Mouse (Mus musculus): ENCODE measurements around the gene Cuta.

The Cuta gene

DNA sequence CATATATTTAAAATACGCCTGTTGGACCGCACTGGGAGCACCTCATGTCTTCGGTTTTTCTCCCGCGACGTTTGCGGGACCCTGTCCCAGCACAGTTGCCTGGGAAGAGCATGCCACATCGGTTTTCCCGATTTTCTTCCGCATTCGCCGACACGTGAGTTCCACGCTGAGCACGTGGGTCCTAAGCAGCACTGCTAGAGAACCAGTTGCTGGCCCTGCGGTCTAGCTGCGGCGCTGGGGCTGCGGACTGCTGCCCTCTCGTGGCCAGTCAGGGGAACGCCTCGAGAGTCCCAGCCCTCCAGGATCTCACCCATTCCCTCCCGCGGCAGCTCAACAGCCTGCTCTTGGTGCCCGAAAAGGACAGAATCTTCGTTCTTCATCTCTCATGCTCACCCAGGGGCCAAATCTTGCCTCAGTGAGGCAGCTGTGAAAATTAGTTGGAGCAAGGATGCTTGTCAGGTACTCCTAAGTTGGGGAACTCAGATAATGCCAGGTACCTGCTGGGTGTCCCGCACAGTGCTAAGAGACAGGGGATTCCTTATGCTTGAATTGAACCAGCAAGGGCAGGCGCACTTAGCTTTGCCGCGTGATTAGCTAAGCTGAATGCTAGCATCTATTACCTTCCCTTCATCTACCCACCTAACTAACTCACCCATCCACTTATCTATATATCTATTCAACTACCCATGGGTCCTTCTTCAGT, 53.2 kb downstream of the Cuta start:
- DNase-seq (ENCODE audit: low spot score) = peak; percentile 87

DNA sequence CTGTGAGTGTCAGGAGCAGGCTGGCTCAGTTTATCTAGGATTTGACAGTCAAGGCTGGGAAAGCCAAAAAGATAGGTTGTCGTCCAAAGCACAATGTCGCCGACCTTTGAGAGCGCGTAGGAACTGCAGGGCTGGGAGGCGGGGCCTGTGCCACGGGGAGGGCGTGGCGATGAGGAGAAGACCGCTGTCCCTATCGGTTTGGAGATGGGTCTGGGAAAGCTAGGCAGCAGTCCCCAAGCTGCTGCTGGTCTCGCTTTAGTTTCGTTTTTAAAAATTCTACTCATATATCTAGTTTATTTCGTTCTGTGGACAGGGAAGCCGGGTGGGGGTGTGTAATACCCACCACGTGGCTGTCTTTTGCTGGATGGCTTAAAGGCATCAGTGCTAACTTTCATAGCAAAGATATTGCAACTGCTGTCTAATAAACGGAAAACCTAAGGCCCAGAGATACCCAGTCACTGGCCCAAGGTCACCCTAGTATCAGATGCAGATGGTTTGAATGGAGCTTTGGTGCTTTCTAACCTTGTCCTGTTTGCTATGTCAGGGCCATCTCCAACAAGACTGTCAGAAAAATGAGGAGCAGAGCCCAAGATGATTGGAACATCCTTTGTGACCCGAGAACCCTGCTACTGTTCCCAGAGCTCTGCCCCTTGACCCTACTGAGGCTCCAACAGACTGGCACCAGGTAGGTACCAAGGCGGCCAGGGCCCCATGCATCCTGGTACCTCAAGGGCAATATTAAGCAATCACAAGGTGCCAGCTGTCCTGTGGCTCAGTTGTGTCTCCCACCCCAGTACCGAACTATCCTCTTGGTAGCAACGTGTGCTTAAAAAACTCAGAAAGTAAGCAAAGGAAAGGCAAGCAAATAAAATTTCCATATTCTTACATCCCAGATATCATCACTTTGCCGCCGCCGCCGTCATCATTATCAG, 54.1 kb downstream of the Cuta start:
- peak; percentile 81 for DNase-seq (ENCODE audit: low spot score)

All from lung, postnatal 25 days (tissue).